27 mouse cellular contexts compared by ENCODE assay signal in genomic region chr8:9694794-9695193, GRCm38 (mm10).
DNase-seq lines count a peak whose midpoint lies in the region; ATAC-seq lines count a peak whose summit lies in the region.
"Had no signal": no experiment of that assay in that cellular context is flagged by ENCODE, and none has a peak within 500 bp of the region (broad histone marks: within the 10 kb centered on the region; RNA-seq: fewer than 3 reads in every experiment).

No protein-coding gene starts in this region.

- no peak overlapping the region for H3K4me2 ChIP-seq in neural tube, embryonic 12.5 days (replicated peaks)
- no peak overlapping the region for H3K4me2 ChIP-seq in neural tube, embryonic 14.5 days (ENCODE audit: low read depth, low read length)
- H3K4me2 ChIP-seq: liver, embryonic 15.5 days; lung, embryonic 15.5 days had no signal

- peak; percentile 14 for DNase-seq in heart, adult 11 months
- DNase-seq in heart, postnatal 36 days: no peak
- no peak for DNase-seq in neural tube, embryonic 10.5 days (ENCODE audit: extremely low spot score, low spot score)
- peak; percentile 16 for DNase-seq in brain, embryonic 18.5 days (ENCODE audit: low read depth, low spot score)
- DNase-seq in cerebellum, postnatal 10 days: no peak
- no peak for DNase-seq in adrenal gland, postnatal 14 days
- DNase-seq: adrenal gland, postnatal 10 days; cerebellum, adult 11 months; cerebellum, postnatal 14 days; gastrocnemius, adult 2 months; kidney, postnatal 25 days; layer of hippocampus, postnatal 36 days; liver; lung, postnatal 36 days; thymus, postnatal 25 days had no signal

- 0 out of 2 replicates have a peak, but pooled peaks cover 9% of the 10 kb centered on the region for H3K4me1 ChIP-seq in neural tube, embryonic 12.5 days
- 0 out of 2 replicates have a peak, but pooled peaks cover 2% of the 10 kb centered on the region for H3K4me1 ChIP-seq in neural tube, embryonic 14.5 days (ENCODE audit: control insufficient read depth, insufficient read depth, low read length)
- H3K4me1 ChIP-seq: heart, embryonic 10.5 days; liver, embryonic 15.5 days; lung, embryonic 15.5 days; megakaryocyte, embryonic 14.5 days had no signal

- 62% methylated on average over 2 of the region's 2 CpGs for WGBS in neural tube, embryonic 12.5 days
- whole genome bisulfite sequencing in neural tube, embryonic 14.5 days: 29% methylated on average over 2 of the region's 2 CpGs

- intact Hi-C loops in heart, postnatal 36 days (cut with DNase I): no loop called here

- no peaks in the 10 kb centered on the region for H3K27me3 ChIP-seq in neural tube, embryonic 12.5 days (replicated peaks)
- H3K27me3 ChIP-seq in neural tube, embryonic 14.5 days (ENCODE audit: control insufficient read depth, insufficient read depth, low read length): no peaks in the 10 kb centered on the region
- H3K27me3 ChIP-seq: liver, embryonic 15.5 days; lung, embryonic 15.5 days; megakaryocyte, embryonic 14.5 days had no signal

- H3K4me3 ChIP-seq in neural tube, embryonic 12.5 days: no peak overlapping the region
- H3K4me3 ChIP-seq in neural tube, embryonic 14.5 days (ENCODE audit: low read depth, low read length): no peak overlapping the region
- H3K4me3 ChIP-seq: gastrocnemius, adult 2 months; heart, embryonic 10.5 days; layer of hippocampus, adult 2 months; limb, embryonic 10.5 days; liver, embryonic 15.5 days; lung, embryonic 15.5 days; megakaryocyte, embryonic 14.5 days had no signal

- no peaks in the 10 kb centered on the region for H3K9me3 ChIP-seq in neural tube, embryonic 12.5 days
- no peaks in the 10 kb centered on the region for H3K9me3 ChIP-seq in neural tube, embryonic 14.5 days (ENCODE audit: control insufficient read depth, low read length)
- H3K9me3 ChIP-seq: heart, embryonic 10.5 days; limb, embryonic 10.5 days; liver, embryonic 15.5 days; lung, embryonic 15.5 days had no signal

- H3K36me3 ChIP-seq in neural tube, embryonic 12.5 days: no peaks in the 10 kb centered on the region
- H3K36me3 ChIP-seq in neural tube, embryonic 14.5 days (ENCODE audit: control insufficient read depth, insufficient read depth, low read length): no peaks in the 10 kb centered on the region
- H3K36me3 ChIP-seq: heart, embryonic 10.5 days; limb, embryonic 10.5 days; liver, embryonic 15.5 days; lung, embryonic 15.5 days had no signal

- H3K9ac ChIP-seq in neural tube, embryonic 12.5 days: no peak overlapping the region
- H3K9ac ChIP-seq in neural tube, embryonic 14.5 days (replicated peaks; ENCODE audit: low read depth, low read length): no peak overlapping the region
- H3K9ac ChIP-seq: liver, embryonic 15.5 days; lung, embryonic 15.5 days had no signal

- no peak overlapping the region for H3K27ac ChIP-seq in neural tube, embryonic 12.5 days
- no peak overlapping the region for H3K27ac ChIP-seq in neural tube, embryonic 14.5 days (ENCODE audit: low read depth, low read length)
- H3K27ac ChIP-seq: gastrocnemius, adult 2 months; heart, embryonic 10.5 days; layer of hippocampus, adult 2 months; limb, embryonic 10.5 days; liver, embryonic 15.5 days; lung, embryonic 15.5 days had no signal

- ATAC-seq in neural tube, embryonic 12.5 days (ENCODE audit: low FRiP score, low read depth): peak; percentile 50; the same call in 1 of the 2 replicates
- ATAC-seq in neural tube, embryonic 14.5 days (ENCODE audit: low read depth): peak; percentile 69
- ATAC-seq: activated CD4-positive, CD25-positive, alpha-beta regulatory T cell, adult 4 months; hindbrain, embryonic 16.5 days; intestine, postnatal 0 days; midbrain, embryonic 16.5 days had no signal

Comparison
In these comparisons a context has a peak if more than half of its experiments do, and no peak if none do; other contexts are left out.
1. DNase-seq: peak in heart, adult 11 months (single experiment) and brain, embryonic 18.5 days (single experiment); none in heart, postnatal 36 days (0 of 2), neural tube, embryonic 10.5 days (single experiment), cerebellum, postnatal 10 days (0 of 2) and adrenal gland, postnatal 14 days (single experiment).